Mouse (Mus musculus) forebrain, embryonic 15.5 days (tissue): ENCODE measurements around the gene Olfr452. TPM values are rescaled to one million over a fixed set of nuclear protein-coding genes. Genes with fewer than 3 reads are reported as not detected.

ENCODE experiments used
- polyA plus RNA-seq: library from polyadenylated mRNA; unstranded; fragments of >200 nt; fragmentation: Nextera tagmentation; extraction: Ambion mirVana; gene quantifications from 2 replicates; pipeline ENCODE4 v1.2.1, GENCODE M21; 2015

Olfr452 gene
- polyA plus RNA-seq, 1 experiment from 2014 or later, result not detected

Other genes starting within 250 kb of the Olfr452 start
- not detected in 2 replicates for gene Olfr455, start 237.5 kb upstream of the Olfr452 start, polyA plus RNA-seq
- not detected in 2 replicates for gene Tcaf3, start 187.4 kb upstream of the Olfr452 start, polyA plus RNA-seq
- 1.3 and 1.7 TPM in 2 replicates for gene Tcaf2, start 139.8 kb upstream of the Olfr452 start, polyA plus RNA-seq
- gene Tcaf1, start 75.0 kb upstream of the Olfr452 start, polyA plus RNA-seq, result 206 and 210 TPM in 2 replicates
- not detected in 2 replicates for gene Olfr453, start 45.7 kb upstream of the Olfr452 start, polyA plus RNA-seq
- not detected in 2 replicates for gene Olfr38, start 28.7 kb upstream of the Olfr452 start, polyA plus RNA-seq
- gene Olfr450, start 26.8 kb downstream of the Olfr452 start, polyA plus RNA-seq, result not detected in 2 replicates
- not detected in 2 replicates for gene Olfr449, start 49.3 kb downstream of the Olfr452 start, polyA plus RNA-seq
- gene Olfr448, start 105.3 kb downstream of the Olfr452 start, polyA plus RNA-seq, result not detected in 2 replicates
- not detected in 2 replicates for gene Olfr447, start 123.8 kb downstream of the Olfr452 start, polyA plus RNA-seq
- not detected in 2 replicates for gene Olfr446, start 136.3 kb downstream of the Olfr452 start, polyA plus RNA-seq
- not detected in 2 replicates for gene Olfr444, start 164.0 kb downstream of the Olfr452 start, polyA plus RNA-seq